Mouse (Mus musculus) cerebellum, adult 11-12 months (tissue): ENCODE measurements at regions not wholly inside any gene's neighbourhood (a gene's known extent, or its start where the extent isn't known, plus 50 kb on each side); places are given as distances from the start of the nearest gene placed in this dataset.
"Not testable (repeated sequence)": the region's sequence is repeated elsewhere in the genome, so short reads cannot be mapped to it uniquely, and the experiment has no call there.

Source experiments
- DNase-seq: peaks from one replicate; pipeline ENCODE4 v3.0.0; 2022

DNA sequence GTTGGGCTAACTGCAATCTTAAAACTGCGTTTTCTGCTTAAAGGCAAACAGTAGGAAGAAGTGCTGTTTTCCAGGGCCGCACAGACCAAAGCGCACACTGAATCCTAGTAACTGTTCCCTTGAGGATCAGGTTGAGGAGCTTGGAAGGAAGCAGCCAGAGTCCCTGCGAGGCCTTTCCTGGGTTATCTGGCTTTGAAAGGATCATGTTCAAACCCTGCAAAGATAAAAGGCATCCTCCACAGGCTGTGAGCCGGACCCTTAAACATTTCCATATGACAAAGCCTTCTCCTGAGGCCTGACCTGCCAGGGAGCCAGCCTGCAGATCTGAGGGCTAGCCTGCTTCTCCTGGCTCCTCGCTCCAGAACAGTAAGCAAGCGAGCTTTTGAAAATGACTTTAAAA is 56.7 kb upstream of the Irx2 start:
- DNase-seq, result no peak

GRCm38 (mm10) chr13:72572846-72573245 is 55.8 kb upstream of the Irx2 start:
- no peak for DNase-seq

DNA sequence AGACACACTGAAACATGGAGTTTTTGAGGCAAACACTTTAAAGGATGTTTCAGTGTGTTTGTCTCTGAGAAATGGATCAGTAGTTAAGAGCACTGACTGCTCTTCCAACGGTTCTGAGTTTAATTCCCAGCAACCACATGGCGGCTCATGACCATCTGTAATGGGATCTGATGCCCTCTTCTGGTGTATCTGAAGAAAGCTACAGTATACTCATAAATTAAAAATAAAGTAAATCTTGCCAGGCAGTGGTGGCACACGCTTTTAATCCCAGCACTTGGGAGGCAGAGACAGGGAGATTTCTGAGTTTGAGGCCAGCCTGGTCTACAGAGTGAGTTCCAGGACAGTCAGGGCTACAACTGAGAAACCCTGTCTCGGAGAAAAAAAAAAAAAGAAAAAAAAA is 54.5 kb upstream of the Irx2 start:
- DNase-seq, result not testable (repeated sequence)

DNA sequence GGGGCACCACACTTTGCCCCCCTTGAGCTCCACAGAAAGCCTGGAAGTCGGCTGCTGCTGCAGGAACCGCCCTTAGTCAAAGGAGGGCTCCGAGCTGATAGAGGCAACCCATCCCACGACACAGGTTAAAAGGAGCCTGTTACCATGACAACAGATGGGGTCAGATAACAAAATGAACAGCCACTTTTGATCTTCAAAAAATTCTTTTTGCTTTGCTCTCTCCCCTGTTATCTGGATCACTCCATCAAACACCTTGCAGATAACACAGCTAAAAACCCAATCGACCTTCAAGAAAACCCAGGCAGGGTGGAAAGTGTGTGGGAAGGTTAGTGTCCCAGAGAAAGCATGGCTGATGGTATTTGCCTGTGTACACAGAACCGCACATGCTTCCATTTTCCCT is 52.1 kb upstream of the Irx2 start:
- no peak for DNase-seq

DNA sequence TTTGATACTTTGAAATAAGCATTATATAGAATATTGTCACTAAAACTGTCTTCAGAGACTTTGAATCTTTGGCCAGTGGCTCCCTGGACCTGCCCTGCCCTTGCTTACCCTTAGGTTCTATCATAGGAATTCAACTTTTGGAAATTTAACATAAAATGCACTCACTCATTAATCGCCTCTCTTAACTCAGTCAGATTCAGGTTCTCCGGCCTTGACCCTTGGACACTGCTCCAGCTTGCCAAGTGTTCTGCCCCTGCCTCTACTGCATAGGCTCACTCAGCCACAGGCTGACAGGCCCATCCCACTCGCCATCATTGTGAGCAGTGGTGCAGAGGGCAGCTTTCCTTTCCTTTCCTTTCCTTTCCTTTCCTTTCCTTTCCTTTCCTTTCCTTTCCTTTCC is 50.2 kb upstream of the Irx2 start:
- DNase-seq, result no peak
